Mouse (Mus musculus) myocyte (in vitro differentiated cells): ENCODE measurements around the gene Polr2l.

Experiments
- MAX ChIP-seq: IDR thresholded peaks from one replicate; pipeline ENCODE4 v1.6.1; 2011; ENCODE audit warnings: low read depth, mild to moderate bottlenecking, control low read depth
- POLR2A ChIP-seq: IDR thresholded peaks from one replicate; pipeline ENCODE4 v1.6.1; 2011; ENCODE audit warnings: low read depth, mild to moderate bottlenecking, control low read depth, moderate library complexity; ENCODE audit not compliant: insufficient read length
- SRF ChIP-seq: IDR thresholded peaks from one replicate; pipeline ENCODE4 v1.6.1; 2011; ENCODE audit warnings: low read depth; ENCODE audit not compliant: control insufficient read depth, insufficient read length
- TCF12 ChIP-seq: IDR thresholded peaks from one replicate; pipeline ENCODE4 v1.6.1; 2011; ENCODE audit warnings: mild to moderate bottlenecking, control low read depth; ENCODE audit not compliant: poor library complexity, insufficient read depth, severe bottlenecking
- TCF3 ChIP-seq: IDR thresholded peaks from one replicate; pipeline ENCODE4 v1.6.1; 2011; ENCODE audit warnings: low read depth, control low read depth; ENCODE audit not compliant: insufficient read length
- USF1 ChIP-seq: IDR thresholded peaks from one replicate; pipeline ENCODE4 v1.6.1; 2011; ENCODE audit warnings: low read depth, mild to moderate bottlenecking, control low read depth, moderate library complexity

GRCm38 (mm10) chr7:141459301-141459711 lies 15.6 kb downstream of the Polr2l start:
- TF ChIP-seq USF1 (no peak), POLR2A (peak; percentile 16), MAX (no peak), TCF12 (no peak), SRF (no peak), TCF3 (no peak)
